Mouse (Mus musculus) CH12.LX (cell line): ENCODE results near the gene Prkaa2. TPM values are rescaled to one million over a fixed set of nuclear protein-coding genes. Genes with fewer than 3 reads are reported as not detected.

Experiments
- DNase-seq: peaks from one replicate; pipeline ENCODE4 v3.0.0-alpha.2; 2013; ENCODE audit errors: extremely low read depth
- H3K27ac ChIP-seq: 2 replicates; pipeline ENCODE4 v1.5.1; 2012; ENCODE audit warnings: low read depth, mild to moderate bottlenecking, control low read depth, moderate library complexity; ENCODE audit not compliant: insufficient read depth
- H3K27me3 ChIP-seq: replicated peaks from 2 replicates; pipeline ENCODE3; 2012; ENCODE audit warnings: inconsistent platforms
- H3K36me3 ChIP-seq, 2 experiments: replicated peaks in 1 of 2; 2 replicates each; pipeline versions ENCODE3 to v1.6.1; 2012; ENCODE audit warnings: inconsistent platforms in 1 of 2, low read length in 1 of 2, mild to moderate bottlenecking in 1 of 2, mixed read lengths in 1 of 2, moderate library complexity in 1 of 2; ENCODE audit not compliant: control insufficient read depth in 1 of 2, insufficient read depth in 1 of 2
- H3K4me1 ChIP-seq, 2 experiments: 2 replicates each; pipeline ENCODE4 v1.6.1; 2012; ENCODE audit warnings: inconsistent platforms in 1 of 2, moderate library complexity in 1 of 2; ENCODE audit not compliant: insufficient read depth in 2 of 2, control insufficient read depth in 1 of 2
- H3K4me2 ChIP-seq: 2 replicates; pipeline ENCODE4 v1.6.1; 2012; ENCODE audit warnings: low read depth, mild to moderate bottlenecking, control low read depth; ENCODE audit not compliant: poor library complexity, insufficient read depth, severe bottlenecking
- H3K4me3 ChIP-seq, 3 experiments: fragments of 150-350 bp in 1 of 3; sonication (generic) in 1 of 3; replicated peaks in 1 of 3; 2 replicates each; pipeline versions ENCODE3 to v1.5.1; 2011 to 2012; ENCODE audit warnings: low read depth in 2 of 3, low read length in 2 of 3, mild to moderate bottlenecking in 2 of 3, moderate library complexity in 2 of 3, control low read depth in 1 of 3, improper control_type of control experiment in 1 of 3, inconsistent platforms in 1 of 3, mixed read lengths in 1 of 3; ENCODE audit not compliant: poor library complexity in 1 of 3
- H3K79me2 ChIP-seq: replicated peaks from 2 replicates; pipeline ENCODE4 v1.6.1; 2012; ENCODE audit warnings: mild to moderate bottlenecking, moderate library complexity; ENCODE audit not compliant: control insufficient read depth, poor library complexity, insufficient read depth, severe bottlenecking; ENCODE audit errors: extremely low read depth
- H3K9ac ChIP-seq: 2 replicates; pipeline ENCODE4 v1.6.1; 2012; ENCODE audit warnings: low read depth, mild to moderate bottlenecking, control low read depth, moderate library complexity; ENCODE audit not compliant: insufficient read depth
- H3K9me3 ChIP-seq: replicated peaks from 2 replicates; pipeline ENCODE3; 2012; ENCODE audit warnings: low read length, inconsistent platforms, mixed read lengths
- BHLHE40 ChIP-seq: IDR thresholded peaks from 2 replicates; pipeline ENCODE4 v1.6.1; 2011; ENCODE audit warnings: mild to moderate bottlenecking, low read depth, low read length, improper control_type of control experiment
- CHD1 ChIP-seq: IDR thresholded peaks from 2 replicates; pipeline ENCODE4 v1.6.1; 2012; ENCODE audit warnings: low read depth, low read length, improper control_type of control experiment, inconsistent platforms
- CTCF ChIP-seq, 2 experiments: IDR thresholded peaks in 1 of 2; conservative IDR thresholded peaks in 1 of 2; 2 replicates each; pipeline ENCODE4 v1.5.1; 2011 to 2012; ENCODE audit warnings: low read depth in 2 of 2, low read length in 2 of 2, improper control_type of control experiment in 1 of 2, inconsistent platforms in 1 of 2, mild to moderate bottlenecking in 1 of 2, moderate library complexity in 1 of 2
- E2F4 ChIP-seq: IDR thresholded peaks from 2 replicates; pipeline ENCODE4 v1.6.1; 2011; ENCODE audit warnings: low read depth, low read length, improper control_type of control experiment; ENCODE audit not compliant: insufficient replicate concordance
- ELF1 ChIP-seq: IDR thresholded peaks from 2 replicates; pipeline ENCODE4 v1.6.1; 2014; ENCODE audit warnings: low read depth, mild to moderate bottlenecking, inconsistent platforms, low read length, improper control_type of control experiment
- ETS1 ChIP-seq: conservative IDR thresholded peaks from 2 replicates; pipeline ENCODE4 v1.6.1; 2012; ENCODE audit warnings: low read depth, mild to moderate bottlenecking, inconsistent platforms, low read length, improper control_type of control experiment, moderate library complexity
- GABPA ChIP-seq: IDR thresholded peaks from 2 replicates; pipeline ENCODE4 v1.6.1; 2012; ENCODE audit warnings: low read depth, low read length, improper control_type of control experiment, inconsistent platforms; ENCODE audit not compliant: insufficient replicate concordance
- HCFC1 ChIP-seq: IDR thresholded peaks from 2 replicates; pipeline ENCODE4 v1.6.1; 2012; ENCODE audit warnings: low read depth, mild to moderate bottlenecking, inconsistent platforms, low read length, improper control_type of control experiment
- IRF4 ChIP-seq: IDR thresholded peaks from 2 replicates; pipeline ENCODE4 v1.6.1; 2014; ENCODE audit warnings: low read depth, mild to moderate bottlenecking, inconsistent platforms, low read length, improper control_type of control experiment
- JUN ChIP-seq: IDR thresholded peaks from 2 replicates; pipeline ENCODE4 v1.6.1; 2011; ENCODE audit warnings: low read depth, mild to moderate bottlenecking, low read length, improper control_type of control experiment, moderate library complexity; ENCODE audit not compliant: insufficient read depth
- JUND ChIP-seq: conservative IDR thresholded peaks from 2 replicates; pipeline ENCODE4 v1.6.1; 2011; ENCODE audit warnings: low read depth, low read length, improper control_type of control experiment
- KAT2A ChIP-seq: IDR thresholded peaks from 2 replicates; pipeline ENCODE4 v1.6.1; 2012; ENCODE audit warnings: low read length, improper control_type of control experiment, inconsistent platforms; ENCODE audit not compliant: insufficient replicate concordance
- MAFK ChIP-seq: IDR thresholded peaks from 2 replicates; pipeline ENCODE4 v1.6.1; 2011; ENCODE audit warnings: low read length, improper control_type of control experiment; ENCODE audit not compliant: insufficient replicate concordance
- MAX ChIP-seq: IDR thresholded peaks from 2 replicates; pipeline ENCODE4 v1.6.1; 2011; ENCODE audit warnings: low read length, improper control_type of control experiment
- MAZ ChIP-seq: IDR thresholded peaks from 2 replicates; pipeline ENCODE4 v1.6.1; 2012; ENCODE audit warnings: low read depth, mild to moderate bottlenecking, inconsistent platforms, low read length, improper control_type of control experiment, moderate library complexity
- MEF2A ChIP-seq: IDR thresholded peaks from 2 replicates; pipeline ENCODE4 v1.6.1; 2014; ENCODE audit warnings: low read depth, mild to moderate bottlenecking, inconsistent platforms, low read length, improper control_type of control experiment, borderline replicate concordance
- MXI1 ChIP-seq: IDR thresholded peaks from 2 replicates; pipeline ENCODE4 v1.6.1; 2011; ENCODE audit warnings: mild to moderate bottlenecking, low read depth, low read length, improper control_type of control experiment
- MYC ChIP-seq: IDR thresholded peaks from 2 replicates; pipeline ENCODE4 v1.6.1; 2011; ENCODE audit warnings: low read depth, mild to moderate bottlenecking, improper control_type of control experiment, low read length
- NRF1 ChIP-seq: IDR thresholded peaks from 2 replicates; pipeline ENCODE4 v1.6.1; 2014; ENCODE audit warnings: low read depth, mild to moderate bottlenecking, inconsistent platforms, low read length, improper control_type of control experiment, moderate library complexity
- PAX5 ChIP-seq: IDR thresholded peaks from 2 replicates; pipeline ENCODE4 v1.6.1; 2012; ENCODE audit warnings: low read length, inconsistent platforms, mixed read lengths
- POLR2AphosphoS2 ChIP-seq: IDR thresholded peaks from 2 replicates; pipeline ENCODE4 v1.6.1; 2011; ENCODE audit warnings: low read depth, low read length, improper control_type of control experiment
- RAD21 ChIP-seq: IDR thresholded peaks from 2 replicates; pipeline ENCODE4 v1.6.1; 2011; ENCODE audit warnings: low read depth, mild to moderate bottlenecking, low read length, improper control_type of control experiment, moderate library complexity
- RCOR1 ChIP-seq: conservative IDR thresholded peaks from 2 replicates; pipeline ENCODE4 v1.6.1; 2012; ENCODE audit warnings: low read depth, mild to moderate bottlenecking, inconsistent platforms, low read length, improper control_type of control experiment
- SIN3A ChIP-seq: IDR thresholded peaks from 2 replicates; pipeline ENCODE4 v1.6.1; 2012; ENCODE audit warnings: low read length, improper control_type of control experiment, inconsistent platforms
- SMC3 ChIP-seq: IDR thresholded peaks from 2 replicates; pipeline ENCODE4 v1.6.1; 2011; ENCODE audit warnings: low read depth, low read length, improper control_type of control experiment
- TBP ChIP-seq: conservative IDR thresholded peaks from 2 replicates; pipeline ENCODE4 v1.6.1; 2011; ENCODE audit warnings: low read depth, low read length, improper control_type of control experiment
- TCF12 ChIP-seq: IDR thresholded peaks from 2 replicates; pipeline ENCODE4 v1.6.1; 2014; ENCODE audit warnings: low read depth, mild to moderate bottlenecking, inconsistent platforms, low read length, improper control_type of control experiment
- UBTF ChIP-seq: IDR thresholded peaks from 2 replicates; pipeline ENCODE4 v1.6.1; 2012; ENCODE audit warnings: low read depth, mild to moderate bottlenecking, inconsistent platforms, low read length, improper control_type of control experiment, moderate library complexity
- USF1 ChIP-seq: IDR thresholded peaks from 2 replicates; pipeline ENCODE4 v1.6.1; 2014; ENCODE audit warnings: low read depth, mild to moderate bottlenecking, inconsistent platforms, low read length, improper control_type of control experiment
- USF2 ChIP-seq: conservative IDR thresholded peaks from 2 replicates; pipeline ENCODE4 v1.6.1; 2011; ENCODE audit warnings: low read depth, low read length, improper control_type of control experiment
- ZC3H11A ChIP-seq: IDR thresholded peaks from 2 replicates; pipeline ENCODE4 v1.6.1; 2012; ENCODE audit warnings: low read depth, mild to moderate bottlenecking, inconsistent platforms, low read length, improper control_type of control experiment
- ZMIZ1 ChIP-seq: IDR thresholded peaks from 2 replicates; pipeline ENCODE4 v1.6.1; 2012; ENCODE audit warnings: low read depth, mild to moderate bottlenecking, inconsistent platforms, low read length, improper control_type of control experiment
- ZNF384 ChIP-seq: IDR thresholded peaks from 2 replicates; pipeline ENCODE4 v1.6.1; 2012; ENCODE audit warnings: low read depth, low read length, improper control_type of control experiment, inconsistent platforms
- dilution Hi-C: fragments of 300-500 bp; cut with MboI; formaldehyde crosslinking; loops from 2 replicates; pipeline ENCODE4 v1.14.3; 2020; ENCODE audit warnings: low sequenced_read_pairs; ENCODE audit not compliant: extremely low pct_unique_long_range_greater_than_20kb, extremely low pct_ligation_motif_present
- in situ Hi-C: fragments of 300-500 bp; cut with MboI; formaldehyde crosslinking; loops from 3 replicates; pipeline ENCODE4 v1.14.3; 2019; ENCODE audit warnings: low sequenced_read_pairs, low pct_ligation_motif_present, low pct_unique_long_range_greater_than_20kb, mixed read lengths
- polyA plus RNA-seq: library from polyadenylated mRNA; unstranded; fragments of >175 nt; gene quantifications from 2 replicates; pipeline ENCODE4 v1.2.1, GENCODE M21; 2012; ENCODE audit warnings: low read depth; ENCODE audit not compliant: insufficient read length
- total RNA-seq, 2 experiments: library from RNA; depleted of rRNA; stranded (reverse); fragments of 300-350 nt in 1 of 2; fragments of >200 nt in 1 of 2; gene quantifications; 2 replicates each; pipeline ENCODE4 v1.2.3; 2012 to 2014

The Prkaa2 gene
- total and polyA plus RNA-seq, 3 experiments: 0.23 to 0.68 (median 0.29) TPM

DNA sequence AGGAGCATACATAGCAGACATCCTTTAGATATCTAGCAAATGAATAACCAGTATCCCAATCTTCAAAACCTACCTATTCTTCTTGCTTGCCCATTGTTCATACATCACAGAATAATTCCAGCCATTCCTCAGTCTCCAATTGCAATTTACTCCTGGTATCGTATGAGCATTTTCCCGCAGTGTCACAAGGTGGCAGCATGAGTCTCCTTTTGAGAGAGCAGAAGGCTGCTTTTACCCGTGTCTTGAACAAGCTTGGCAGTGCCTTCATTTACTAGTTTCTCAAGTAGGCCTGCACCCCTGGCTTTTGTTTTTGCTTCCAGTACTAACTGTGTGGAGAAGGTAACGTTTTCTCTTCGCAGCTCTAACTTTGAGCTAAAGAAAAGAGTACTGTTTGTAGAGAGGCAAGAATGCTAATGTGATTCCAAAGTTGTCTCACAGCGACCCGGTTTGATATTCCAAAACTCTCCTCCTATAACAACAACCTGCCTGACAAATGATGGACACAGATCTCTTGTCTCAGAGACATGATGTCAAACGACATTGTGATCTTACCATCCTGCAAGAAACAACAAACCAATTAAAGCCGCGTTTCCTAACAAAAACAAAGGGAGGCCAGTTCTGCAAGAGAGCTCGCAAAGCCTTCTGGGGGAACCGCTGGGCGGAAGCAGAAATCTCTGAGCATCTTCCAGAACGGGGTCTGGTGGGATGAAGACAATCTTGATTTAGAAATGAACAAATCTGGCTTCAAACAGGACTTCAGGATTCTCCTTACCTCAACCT, 42.4 kb upstream of the Prkaa2 start:
- dilution Hi-C loops: no loop called here
- Histone ChIP-seq H3K4me2 (no peak overlapping the region), H3K36me3 (no peaks in the 10 kb centered on the region), H3K4me3 (no peak overlapping the region), H3K27ac (no peak overlapping the region), H3K4me1 (no peaks in the 10 kb centered on the region), H3K9ac (no peak overlapping the region), H3K9me3 (no peaks in the 10 kb centered on the region), H3K27me3 (no peaks in the 10 kb centered on the region), H3K79me2 (no peaks in the 10 kb centered on the region)
- in situ Hi-C loops: no loop called here
- DNase-seq: peak; percentile 71
- TF ChIP-seq PAX5: no peak
- no peak for TF ChIP-seq ZNF384
- TF ChIP-seq TCF12: no peak
- TF ChIP-seq ELF1: no peak
- no peak for TF ChIP-seq SIN3A
- no peak for TF ChIP-seq E2F4
- TF ChIP-seq IRF4: no peak
- TF ChIP-seq JUND: no peak
- no peak for TF ChIP-seq POLR2AphosphoS2
- no peak for TF ChIP-seq NRF1
- no peak for TF ChIP-seq ETS1
- TF ChIP-seq MAZ: no peak
- no peak for TF ChIP-seq USF1
- no peak for TF ChIP-seq MAX
- no peak for TF ChIP-seq MAFK
- peak; percentile 99 for TF ChIP-seq RAD21
- TF ChIP-seq MYC: no peak
- no peak for TF ChIP-seq JUN
- peak; percentile 94 for TF ChIP-seq SMC3
- no peak for TF ChIP-seq HCFC1
- peak; percentile 92 for TF ChIP-seq ZC3H11A
- no peak for TF ChIP-seq USF2
- no peak for TF ChIP-seq UBTF
- no peak for TF ChIP-seq BHLHE40
- TF ChIP-seq ZMIZ1: no peak
- no peak for TF ChIP-seq KAT2A
- no peak for TF ChIP-seq MEF2A
- no peak for TF ChIP-seq CHD1
- TF ChIP-seq GABPA: no peak
- TF ChIP-seq MXI1: no peak
- TF ChIP-seq TBP: no peak
- TF ChIP-seq RCOR1: no peak
- TF ChIP-seq CTCF (conservative IDR thresholded peaks at IDR 0.05 in 1 of 2, IDR thresholded peaks at IDR 0.05 in 1 of 2; ENCODE audit: low read depth in 2 of 2, low read length in 2 of 2): peak; percentile 54 to 94; a peak in 3 of 4 replicates
